Mouse (Mus musculus) lung, postnatal 25 days (tissue): ENCODE results near the gene Ccl8.

Experiments used
- DNase-seq: peaks from one replicate; pipeline ENCODE4 v3.0.0; 2022; ENCODE audit warnings: low spot score

The Ccl8 gene

GRCm38 (mm10) chr11:82114885-82115284, at the start of gene Ccl8:
Ccl8 (plus strand) TSS chr11:82115185.
- no peak for DNase-seq

DNA sequence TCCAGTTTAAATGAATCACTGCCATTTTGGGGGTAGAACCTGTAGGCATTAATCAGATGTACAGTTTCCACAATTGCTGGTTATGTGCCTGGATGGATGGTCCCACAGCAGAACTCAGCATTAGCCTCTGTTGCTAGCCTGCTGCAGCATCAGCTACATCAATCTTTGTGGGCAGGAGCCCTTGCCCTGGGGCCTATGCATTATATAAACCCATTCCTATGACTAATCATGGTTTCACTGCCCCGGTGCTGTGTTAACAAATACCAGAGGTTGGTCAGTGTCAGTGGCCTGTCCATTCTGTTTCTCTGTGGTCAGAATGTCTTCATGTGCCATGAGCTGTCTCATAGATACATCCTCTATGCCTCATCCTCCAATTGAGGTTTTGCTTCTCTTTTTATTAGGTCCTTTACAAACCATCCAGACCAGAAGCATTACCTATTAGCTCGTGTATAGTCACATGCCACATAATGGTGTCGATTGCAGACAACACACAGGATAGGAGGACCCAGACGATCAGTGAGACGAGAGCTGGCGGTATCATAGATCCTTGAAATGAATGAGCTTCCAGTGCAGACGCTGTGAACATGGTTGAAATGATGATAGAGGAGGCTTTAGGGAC, 47.9 kb upstream of the Ccl8 start:
- no peak for DNase-seq

DNA sequence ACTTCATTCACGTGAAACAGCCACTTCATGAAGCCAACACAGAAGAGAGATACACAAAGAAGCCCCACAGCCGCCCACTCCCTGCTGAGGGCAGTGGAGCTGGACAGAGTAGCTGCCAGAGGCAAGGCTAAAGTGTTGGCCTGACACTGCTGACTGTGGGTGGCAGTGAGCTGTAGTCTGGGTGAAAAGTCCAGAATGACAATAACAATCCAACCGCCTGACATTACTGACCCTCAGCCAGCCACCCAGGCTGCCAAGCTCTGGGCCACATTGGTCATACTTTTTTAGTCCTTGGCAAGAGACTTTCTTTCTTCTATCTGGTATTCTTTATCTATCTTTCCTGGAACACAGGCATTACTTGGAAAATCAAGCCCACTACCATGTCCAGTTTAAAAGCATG, 43.9 kb upstream of the Ccl8 start:
- no peak for DNase-seq

GRCm38 (mm10) chr11:82072374-82072773, 42.6 kb upstream of the Ccl8 start:
- no peak for DNase-seq

DNA sequence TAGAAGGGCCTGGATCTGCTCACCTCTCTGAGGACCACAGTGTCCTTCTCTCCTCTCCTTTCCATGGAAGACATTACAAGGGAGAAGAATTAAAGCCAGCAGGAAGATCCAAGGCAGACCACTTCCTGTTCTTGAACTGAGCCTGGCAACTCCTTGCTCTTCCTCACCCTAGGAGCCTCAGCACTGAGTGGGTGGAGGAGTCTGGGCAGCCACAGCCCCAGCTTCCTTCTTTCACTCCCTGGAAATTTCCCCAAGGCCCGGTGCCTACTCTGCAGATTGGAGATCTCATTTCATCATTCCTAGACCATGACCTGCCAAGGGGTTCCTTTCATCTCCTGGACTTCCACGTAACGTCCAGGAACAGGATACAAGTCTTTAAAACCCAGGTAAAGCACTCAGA, 42.0 kb upstream of the Ccl8 start:
- no peak for DNase-seq

DNA sequence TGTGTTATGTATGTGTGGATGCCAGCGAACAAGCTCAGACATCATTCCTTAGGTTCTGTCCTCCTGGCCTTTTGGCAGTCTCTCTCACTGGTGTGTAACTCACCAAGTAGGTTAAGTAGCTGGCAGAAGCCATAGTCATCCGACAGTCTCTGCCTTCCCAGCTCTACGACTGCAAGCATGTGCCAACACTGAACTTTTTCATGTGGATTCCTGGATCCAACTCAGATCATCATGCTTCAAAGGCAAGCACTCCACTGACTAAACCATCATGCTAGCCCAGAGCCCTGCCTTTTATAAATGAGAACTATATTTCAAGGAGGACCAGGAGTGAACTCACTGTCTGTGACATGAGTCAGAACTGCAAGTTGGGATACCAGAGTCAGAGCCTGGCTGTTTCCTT, 41.3 kb upstream of the Ccl8 start:
- no peak for DNase-seq

- no peak for DNase-seq
Observed at GRCm38 (mm10) chr11:82077031-82077430, 38.0 kb upstream of the Ccl8 start.

DNA sequence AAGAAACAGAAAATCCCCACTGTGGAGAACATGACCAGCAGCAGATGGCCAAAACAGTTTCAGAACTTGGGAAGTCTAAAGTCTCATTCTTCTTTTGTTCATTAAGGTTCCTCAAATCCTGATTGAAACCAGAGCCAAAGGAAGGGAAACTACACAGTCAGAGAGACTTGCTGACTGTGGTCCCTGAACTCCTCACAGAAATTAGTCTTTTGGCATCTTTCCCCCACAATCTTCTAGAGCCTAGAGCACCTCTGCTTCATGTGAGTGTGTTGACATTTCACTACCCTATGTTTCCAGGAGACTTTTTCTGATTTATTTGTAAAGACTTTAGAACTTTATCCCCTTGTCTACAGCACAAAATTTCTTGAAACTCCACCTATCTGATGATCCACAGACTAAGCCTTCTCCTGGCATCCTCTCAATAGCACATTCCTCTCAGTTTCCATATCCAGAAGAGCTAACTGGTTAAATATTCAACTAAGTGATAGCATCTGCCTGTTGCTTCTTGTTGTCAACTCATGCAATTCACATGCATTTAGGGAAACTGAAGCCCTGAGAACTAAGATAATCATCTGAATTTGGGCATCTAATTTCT, 36.8 kb upstream of the Ccl8 start:
- DNase-seq: no peak

- DNase-seq: no peak
Observed at GRCm38 (mm10) chr11:82080865-82081264, 34.1 kb upstream of the Ccl8 start.

DNA sequence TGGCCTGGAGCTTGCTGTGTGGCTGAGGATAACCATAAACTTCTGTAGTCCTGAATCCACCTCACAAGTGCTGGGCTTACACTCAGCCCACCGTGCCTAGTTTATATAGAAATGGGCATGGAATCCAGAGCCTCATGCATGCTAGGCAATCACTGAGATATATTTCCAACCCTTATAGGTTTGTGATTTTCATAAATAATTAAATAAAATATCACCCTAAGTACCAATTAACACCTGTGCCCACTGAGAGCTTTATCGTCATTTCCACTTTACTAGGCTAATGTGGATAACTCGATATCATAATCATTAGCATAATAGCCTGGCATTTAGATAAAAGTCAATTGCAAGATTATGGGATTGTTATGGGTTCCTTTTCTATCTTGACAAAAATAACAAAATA, 30.6 kb upstream of the Ccl8 start:
- no peak for DNase-seq

DNA sequence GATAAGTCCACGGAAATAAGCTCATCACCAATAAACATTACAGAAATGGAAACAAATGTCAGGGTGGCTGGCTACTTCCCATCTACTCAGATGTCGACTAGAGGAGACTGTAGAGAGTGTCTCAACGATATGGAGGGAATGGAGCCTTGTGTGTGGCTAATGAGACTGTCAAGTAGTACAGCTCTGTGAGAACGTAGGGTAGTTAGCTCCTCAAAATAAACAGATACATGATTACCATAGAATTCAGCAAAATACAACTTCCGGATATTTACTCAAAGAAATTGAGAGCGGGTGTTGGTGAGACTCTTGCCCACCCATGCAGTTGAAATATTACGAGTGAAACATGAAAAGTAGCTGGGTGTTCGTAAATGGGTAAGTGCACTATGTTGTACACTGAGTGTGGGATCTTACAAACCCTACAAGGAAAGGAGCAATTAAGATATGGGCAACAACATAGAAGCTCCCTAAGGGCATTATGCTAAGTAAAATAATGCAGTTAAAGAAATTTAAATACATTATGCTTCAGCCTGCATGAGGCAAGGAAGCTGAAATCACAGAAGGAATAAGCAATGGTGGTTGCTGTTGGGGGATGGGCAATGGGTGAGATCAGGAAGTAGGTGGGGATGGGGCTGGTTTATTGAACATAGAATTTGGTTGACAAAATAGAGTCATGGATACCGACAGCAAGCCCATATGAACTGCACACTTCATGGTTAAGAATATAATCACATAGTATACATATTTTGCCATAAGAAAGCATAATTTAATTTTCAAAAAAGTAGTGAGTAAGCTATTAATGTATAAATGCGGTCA, 15.3 kb upstream of the Ccl8 start:
- DNase-seq: no peak

DNA sequence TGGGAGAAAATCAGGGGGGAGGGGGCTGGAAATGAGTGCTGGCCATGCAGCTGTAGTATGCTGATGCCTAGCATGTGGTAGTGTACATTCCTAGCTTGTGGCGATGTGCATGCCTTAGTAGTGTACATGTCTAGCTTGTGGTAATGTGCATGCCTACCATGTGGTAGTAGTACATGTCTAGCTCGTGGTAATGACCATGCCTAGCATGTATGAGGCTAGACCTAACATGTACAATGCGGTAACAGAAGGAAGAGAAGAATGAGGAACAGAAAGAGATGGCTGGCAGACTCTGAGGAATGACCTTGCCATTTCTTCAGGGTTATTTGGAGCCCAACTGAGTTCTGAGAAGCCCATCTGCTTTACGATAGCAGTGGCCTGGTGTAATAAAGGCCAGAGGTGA, 13.9 kb upstream of the Ccl8 start:
- DNase-seq: no peak

DNA sequence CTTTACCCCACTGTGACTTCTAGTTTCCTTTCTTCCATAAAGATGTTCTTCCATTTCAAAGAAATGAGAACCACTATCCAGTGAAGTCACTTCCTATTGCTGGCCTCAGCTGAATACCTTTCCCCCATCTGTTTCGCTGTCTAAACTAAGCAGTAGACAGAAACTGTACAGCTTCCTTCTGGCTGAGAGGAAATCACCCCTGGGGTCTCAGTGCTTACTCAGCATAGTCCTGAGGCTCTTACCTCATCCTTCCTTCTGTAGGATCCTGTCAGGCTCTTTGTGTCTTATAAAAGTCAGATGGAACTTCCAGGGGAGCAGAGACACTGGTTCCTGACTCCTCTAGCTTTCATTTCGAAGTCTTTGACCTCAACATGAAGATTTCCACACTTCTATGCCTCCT, 13.5 kb upstream of the Ccl8 start, which contains the start of gene Ccl12:
Ccl12 (plus strand) TSS at position 317 of the 400 bp plus-strand sequence.
- no peak for DNase-seq

DNA sequence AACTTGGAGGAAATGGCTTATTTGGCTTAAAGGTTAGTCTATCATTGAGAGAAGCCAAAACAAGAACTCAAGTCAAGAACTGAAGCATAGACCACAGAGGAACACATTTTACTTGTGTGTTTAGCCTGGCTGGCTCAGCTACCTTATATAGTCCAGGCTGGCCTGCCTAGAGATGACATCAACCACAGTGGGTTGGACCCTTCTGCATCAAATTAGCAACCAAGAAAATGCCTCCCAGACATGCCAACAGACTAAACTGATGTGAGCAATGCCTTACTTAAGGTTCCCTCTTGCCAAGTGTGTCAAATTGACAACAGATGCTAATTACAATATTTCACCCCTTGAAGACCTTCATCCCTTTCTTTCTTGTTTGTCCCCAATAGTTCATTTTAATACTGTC, 5.4 kb upstream of the Ccl8 start:
- no peak for DNase-seq

- no peak for DNase-seq
Observed at GRCm38 (mm10) chr11:82110372-82111248, 4.4 kb upstream of the Ccl8 start.

- DNase-seq: no peak
Observed at GRCm38 (mm10) chr11:82116041-82116440, 1.1 kb downstream of the Ccl8 start.

GRCm38 (mm10) chr11:82132977-82133376, 18.0 kb downstream of the Ccl8 start:
- no peak for DNase-seq

DNA sequence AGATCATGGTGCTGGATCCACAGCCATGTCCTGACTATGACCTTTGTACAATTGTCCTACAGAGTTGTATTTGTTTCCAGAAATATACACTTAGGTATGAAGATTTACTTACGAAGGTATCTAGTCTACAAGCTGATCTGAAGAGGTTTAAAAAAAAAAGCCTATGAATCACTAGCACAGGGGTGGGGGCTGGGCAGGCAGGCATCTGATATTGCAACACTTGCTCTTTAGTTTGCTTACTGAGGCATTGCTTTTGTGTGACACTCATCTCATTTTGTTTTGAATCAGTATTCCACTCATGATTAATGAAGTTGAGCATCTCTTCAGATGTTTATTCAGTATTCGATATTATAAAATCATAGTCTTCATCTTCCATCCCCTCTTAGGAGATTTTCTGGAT, 21.2 kb downstream of the Ccl8 start:
- DNase-seq: no peak

GRCm38 (mm10) chr11:82139492-82140094, 24.6 kb downstream of the Ccl8 start:
- DNase-seq: peak; percentile 37

GRCm38 (mm10) chr11:82159126-82159525, 44.1 kb downstream of the Ccl8 start:
- no peak for DNase-seq

DNA sequence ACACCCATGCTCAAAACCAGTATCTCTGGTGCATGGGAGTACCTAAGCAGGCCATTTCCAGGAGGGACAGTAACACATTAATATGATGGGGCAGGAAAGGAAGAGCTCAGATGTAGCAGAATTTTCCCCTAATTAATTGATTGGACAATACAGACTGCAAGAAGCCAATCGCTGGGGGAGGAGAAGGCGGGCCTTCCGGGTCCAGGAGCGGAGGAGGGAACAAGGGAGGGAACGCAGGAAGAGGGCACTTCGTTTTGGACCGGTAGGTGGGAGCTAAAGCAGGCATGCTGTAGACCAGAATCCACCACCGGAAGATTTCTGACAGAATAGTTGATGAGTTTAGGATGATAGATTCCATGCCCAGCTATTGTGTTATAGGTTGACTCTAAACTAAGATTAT, 48.3 kb downstream of the Ccl8 start:
- DNase-seq: no peak
